Mouse (Mus musculus) myocyte (in vitro differentiated cells): ENCODE data around the gene Smg7. TPM values are rescaled to one million over a fixed set of nuclear protein-coding genes. Genes with fewer than 3 reads are reported as not detected.

Experiments used
- H3K27me3 ChIP-seq: one replicate; pipeline ENCODE4 v1.6.1; 2011; ENCODE audit not compliant: control insufficient read depth, insufficient read depth, insufficient read length
- H3K36me3 ChIP-seq: one replicate; pipeline ENCODE4 v1.6.1; 2011; ENCODE audit not compliant: control insufficient read depth, insufficient read depth
- H3K4me2 ChIP-seq: one replicate; pipeline ENCODE4 v1.6.1; 2011; ENCODE audit warnings: low read depth, control low read depth
- H3K4me3 ChIP-seq: one replicate; pipeline ENCODE4 v1.5.1; 2011; ENCODE audit warnings: mild to moderate bottlenecking, control low read depth, moderate library complexity
- H3K79me2 ChIP-seq: one replicate; pipeline ENCODE4 v1.6.1; 2011; ENCODE audit not compliant: control insufficient read depth, insufficient read depth
- H3ac ChIP-seq: one replicate; pipeline ENCODE4 v1.6.1; 2011; ENCODE audit not compliant: control insufficient read depth, insufficient read length
- CEBPB ChIP-seq: IDR thresholded peaks from 2 replicates; pipeline ENCODE4 v1.6.1; 2011; ENCODE audit warnings: mild to moderate bottlenecking, moderate library complexity; ENCODE audit not compliant: poor library complexity, insufficient read depth, severe bottlenecking
- E2F4 ChIP-seq: IDR thresholded peaks from one replicate; pipeline ENCODE4 v1.6.1; 2011; ENCODE audit warnings: mild to moderate bottlenecking, control low read depth, moderate library complexity; ENCODE audit not compliant: insufficient read depth
- MAX ChIP-seq: IDR thresholded peaks from one replicate; pipeline ENCODE4 v1.6.1; 2011; ENCODE audit warnings: low read depth, mild to moderate bottlenecking, control low read depth
- MYOD1 ChIP-seq, 3 experiments: IDR thresholded peaks; one replicate each; pipeline ENCODE4 v1.6.1; 2011; ENCODE audit warnings: control low read depth in 2 of 3, low read depth in 2 of 3, mild to moderate bottlenecking in 2 of 3, moderate library complexity in 1 of 3; ENCODE audit not compliant: insufficient read length in 2 of 3, control insufficient read depth in 1 of 3
- MYOG ChIP-seq, 3 experiments: IDR thresholded peaks; one replicate each; pipeline ENCODE4 v1.6.1; 2011; ENCODE audit warnings: control low read depth in 2 of 3, low read depth in 2 of 3, mild to moderate bottlenecking in 2 of 3; ENCODE audit not compliant: insufficient read length in 2 of 3, control insufficient read depth in 1 of 3, insufficient read depth in 1 of 3
- POLR2A ChIP-seq: IDR thresholded peaks from one replicate; pipeline ENCODE4 v1.6.1; 2011; ENCODE audit warnings: low read depth, mild to moderate bottlenecking, control low read depth, moderate library complexity; ENCODE audit not compliant: insufficient read length
- POLR2AphosphoS2 ChIP-seq: IDR thresholded peaks from one replicate; pipeline ENCODE4 v1.6.1; 2011; ENCODE audit warnings: low read depth, control low read depth; ENCODE audit not compliant: insufficient read length
- REST ChIP-seq: IDR thresholded peaks from one replicate; pipeline ENCODE4 v1.6.1; 2011; ENCODE audit warnings: mild to moderate bottlenecking, control low read depth, moderate library complexity; ENCODE audit not compliant: insufficient read depth, insufficient read length
- SRF ChIP-seq: IDR thresholded peaks from one replicate; pipeline ENCODE4 v1.6.1; 2011; ENCODE audit warnings: low read depth; ENCODE audit not compliant: control insufficient read depth, insufficient read length
- TCF12 ChIP-seq: IDR thresholded peaks from one replicate; pipeline ENCODE4 v1.6.1; 2011; ENCODE audit warnings: mild to moderate bottlenecking, control low read depth; ENCODE audit not compliant: poor library complexity, insufficient read depth, severe bottlenecking
- TCF3 ChIP-seq: IDR thresholded peaks from one replicate; pipeline ENCODE4 v1.6.1; 2011; ENCODE audit warnings: low read depth, control low read depth; ENCODE audit not compliant: insufficient read length
- USF1 ChIP-seq: IDR thresholded peaks from one replicate; pipeline ENCODE4 v1.6.1; 2011; ENCODE audit warnings: low read depth, mild to moderate bottlenecking, control low read depth, moderate library complexity
- polyA plus RNA-seq: library from polyadenylated mRNA; unstranded; fragments of >200 nt; fragmentation: generic; extraction: Trizol; gene quantifications from one replicate; pipeline ENCODE4 v1.2.1, GENCODE M21; 2012; ENCODE audit warnings: missing spikeins

Gene Smg7
- 13.6 TPM for polyA plus RNA-seq

DNA sequence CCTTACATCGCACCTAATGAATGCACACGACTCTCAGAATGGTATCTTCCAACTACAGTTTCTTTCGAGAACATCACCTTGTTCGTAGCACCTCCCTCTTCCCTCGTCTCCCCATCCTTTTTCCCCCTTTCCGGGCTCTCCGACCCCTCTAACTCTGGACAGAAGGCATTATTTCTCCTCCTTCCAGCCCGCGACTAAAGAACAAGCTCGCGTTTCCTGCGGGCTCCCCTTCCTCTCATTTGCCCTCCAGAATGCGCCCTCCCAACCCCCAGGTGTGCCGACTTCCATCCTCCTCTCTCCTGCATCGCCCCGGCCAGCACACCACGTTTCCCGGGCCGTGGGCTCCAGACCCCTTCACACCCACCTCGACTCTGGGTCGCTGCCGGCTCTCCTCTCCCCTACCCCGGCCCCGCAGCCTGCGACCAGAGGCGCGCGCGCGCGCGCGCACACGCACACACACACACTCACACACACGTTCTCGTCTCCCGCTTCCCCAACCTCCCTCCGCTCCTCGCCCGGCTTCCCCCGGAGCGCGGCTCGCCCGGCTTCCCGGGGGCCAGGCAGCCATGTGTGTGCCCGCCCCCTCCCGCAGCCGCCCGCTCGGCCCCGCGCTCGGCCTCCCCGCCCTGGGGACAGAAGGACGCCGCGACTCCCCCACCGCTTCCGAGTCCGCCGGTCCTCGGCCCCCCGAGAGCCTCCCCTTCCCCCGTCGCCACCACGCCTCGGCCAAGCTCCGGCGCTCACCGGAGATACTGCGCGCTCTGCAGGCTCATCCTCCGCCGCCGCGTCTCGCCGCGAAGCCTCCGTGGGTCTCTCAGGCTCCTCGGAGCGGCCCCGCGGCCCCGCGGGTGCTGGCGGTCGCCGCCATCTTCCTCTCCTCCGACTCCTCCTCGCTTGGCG, at the start of gene Smg7:
Smg7 (minus strand) TSS at position 882 of the 900 bp plus-strand sequence.
- H3K36me3 ChIP-seq = no peaks in the 10 kb centered on the region
- no peaks in the 10 kb centered on the region for H3K27me3 ChIP-seq
- H3K4me2 ChIP-seq = peak within 1 kb of the TSS; percentile 99
- H3K4me3 ChIP-seq = peak within 1 kb of the TSS; percentile 46
- H3ac ChIP-seq = peak within 1 kb of the TSS; percentile 89
- H3K79me2 ChIP-seq = peaks cover 50% of the 10 kb centered on the region
- TF ChIP-seq POLR2A (peak; percentile 24), POLR2AphosphoS2 (no peak)

DNA sequence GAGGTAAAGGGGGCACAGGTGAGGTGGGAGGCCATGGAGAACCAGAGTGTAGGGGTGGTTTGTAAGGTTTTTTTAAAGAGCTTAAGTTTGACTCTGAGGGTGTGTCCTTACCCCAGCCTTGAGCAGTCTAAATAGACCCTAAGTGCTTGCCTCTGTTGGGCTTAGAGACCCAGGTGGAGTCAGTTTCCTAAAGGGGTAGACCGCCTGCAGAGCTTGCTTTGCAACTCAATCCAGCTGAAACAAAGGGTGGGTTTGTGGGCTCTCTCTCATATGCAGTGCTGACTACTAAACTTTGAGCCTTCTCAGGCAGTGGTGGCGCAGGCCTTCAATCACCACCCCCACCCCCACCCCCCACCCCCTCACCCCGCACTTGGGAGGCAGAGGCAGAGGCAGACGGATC, 40.5 kb upstream of the Smg7 start:
- H3K79me2 ChIP-seq = no peaks in the 10 kb centered on the region
- H3K36me3 ChIP-seq = no peaks in the 10 kb centered on the region
- H3ac ChIP-seq = no peak overlapping the region
- TF ChIP-seq POLR2A (no peak), REST (no peak), MAX (no peak), TCF3 (no peak), POLR2AphosphoS2 (no peak), TCF12 (no peak), MYOD1 (IDR thresholded peaks at IDR 0.05; ENCODE audit: control insufficient read depth in 1 of 3, insufficient read length in 2 of 3, low read depth in 2 of 3) (no peak)
- H3K27me3 ChIP-seq = no peaks in the 10 kb centered on the region
- H3K4me3 ChIP-seq = no peak overlapping the region
- no peak overlapping the region for H3K4me2 ChIP-seq

DNA sequence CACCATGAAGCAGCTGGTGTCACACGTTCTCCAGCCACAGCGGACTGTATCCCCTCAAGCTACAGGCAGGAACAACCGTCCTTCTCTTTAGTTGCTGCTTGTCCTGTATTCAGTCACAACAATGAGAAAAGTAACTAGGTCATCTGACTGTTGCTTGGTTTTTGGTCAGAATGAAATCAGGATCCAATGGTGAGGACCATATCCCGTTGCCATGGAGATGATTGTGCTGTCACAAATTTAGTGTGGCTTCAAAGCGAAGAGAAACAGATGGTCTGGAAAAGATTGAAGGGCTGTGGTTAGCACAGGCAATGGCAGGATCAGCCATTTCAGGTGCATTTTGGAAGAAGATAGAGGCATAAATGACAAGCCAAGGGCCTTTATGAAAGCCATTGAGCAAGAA, 33.9 kb upstream of the Smg7 start:
- TF ChIP-seq MAX (no peak), E2F4 (no peak), SRF (no peak)
- H3K4me2 ChIP-seq = no peak overlapping the region
- H3K36me3 ChIP-seq = no peaks in the 10 kb centered on the region

DNA sequence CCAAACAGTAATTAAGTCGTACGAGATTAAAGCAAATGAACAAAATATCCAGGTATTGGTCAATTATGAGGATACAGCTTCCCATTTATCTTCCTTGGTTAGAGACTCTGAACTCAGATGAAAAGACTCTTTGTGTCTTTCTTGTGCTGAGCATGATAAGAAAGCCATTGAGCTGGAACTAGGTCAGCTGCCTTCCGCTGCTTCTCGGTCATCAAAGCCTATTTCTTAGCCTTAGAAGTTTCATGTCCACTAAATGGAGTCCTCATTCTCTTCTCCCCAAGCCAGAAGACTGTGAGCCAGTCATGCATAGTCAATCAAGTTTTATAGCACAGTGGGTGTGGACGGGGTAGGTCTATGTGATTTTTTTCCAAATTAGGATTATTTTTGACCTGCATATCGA, 33.0 kb upstream of the Smg7 start:
- H3ac ChIP-seq = no peak overlapping the region
- H3K4me3 ChIP-seq = no peak overlapping the region
- no peaks in the 10 kb centered on the region for H3K79me2 ChIP-seq
- TF ChIP-seq TCF12 (no peak), USF1 (no peak), TCF3 (no peak)
- no peaks in the 10 kb centered on the region for H3K27me3 ChIP-seq
- no peaks in the 10 kb centered on the region for H3K36me3 ChIP-seq
- no peak overlapping the region for H3K4me2 ChIP-seq

More for the DNA sequence above, 33.9 kb upstream of the Smg7 start:
- Histone ChIP-seq H3K79me2 (no peaks in the 10 kb centered on the region), H3K27me3 (no peaks in the 10 kb centered on the region), H3K4me3 (no peak overlapping the region), H3ac (no peak overlapping the region)

DNA sequence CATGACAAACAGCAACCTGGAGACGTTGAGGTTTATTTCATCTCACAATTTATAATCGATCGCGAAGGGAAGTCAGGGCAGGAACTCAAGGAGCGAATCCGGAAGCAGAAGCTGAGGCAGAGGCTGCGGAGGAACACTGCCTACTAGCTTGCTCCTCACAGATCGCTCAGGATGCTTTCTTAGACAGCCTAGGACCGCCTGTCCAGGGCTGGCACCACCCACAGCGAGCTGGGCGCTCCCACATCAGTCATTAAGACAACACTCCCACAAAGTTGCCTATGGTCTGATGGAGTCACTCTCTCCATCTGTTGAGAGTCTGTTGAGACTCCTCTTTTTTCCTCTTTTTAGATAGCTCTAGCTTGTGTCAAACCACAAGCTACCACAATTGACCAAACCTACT, 31.5 kb upstream of the Smg7 start:
- no peaks in the 10 kb centered on the region for H3K27me3 ChIP-seq
- no peak for TF ChIP-seq USF1
- TF ChIP-seq CEBPB = no peak
- no peak for TF ChIP-seq POLR2A
- no peak for TF ChIP-seq TCF12
- TF ChIP-seq MYOD1 (IDR thresholded peaks at IDR 0.05; ENCODE audit: control insufficient read depth in 1 of 3, insufficient read length in 2 of 3, low read depth in 2 of 3) = no peak
- TF ChIP-seq TCF3 = no peak
- no peak for TF ChIP-seq MAX
- TF ChIP-seq MYOG (IDR thresholded peaks at IDR 0.05; ENCODE audit: control insufficient read depth in 1 of 3, insufficient read depth in 1 of 3, insufficient read length in 2 of 3, low read depth in 2 of 3) = no peak
- no peak for TF ChIP-seq SRF
- TF ChIP-seq REST = no peak
- TF ChIP-seq E2F4 = no peak
- no peak for TF ChIP-seq POLR2AphosphoS2
- no peak overlapping the region for H3K4me3 ChIP-seq
- no peak overlapping the region for H3K4me2 ChIP-seq
- H3K36me3 ChIP-seq = no peaks in the 10 kb centered on the region
- no peak overlapping the region for H3ac ChIP-seq
- H3K79me2 ChIP-seq = no peaks in the 10 kb centered on the region
